Mouse (Mus musculus) brain, embryonic 14.5 days (tissue): Measurements from ENCODE around the gene Mycbpap.

Experiments used
- CTCF ChIP-seq: fragments of 200-500 bp; IDR thresholded peaks from 2 replicates; pipeline ENCODE4 v1.5.1; 2012; ENCODE audit warnings: inconsistent platforms, mild to moderate bottlenecking, moderate library complexity, borderline replicate concordance; ENCODE audit not compliant: insufficient read depth, insufficient read length; ENCODE audit errors: extremely low read depth
- POLR2A ChIP-seq: fragments of 200-500 bp; IDR thresholded peaks from 2 replicates; pipeline ENCODE4 v1.6.1; 2012; ENCODE audit warnings: mild to moderate bottlenecking, inconsistent platforms, borderline replicate concordance; ENCODE audit not compliant: poor library complexity, insufficient read depth, insufficient read length, severe bottlenecking; ENCODE audit errors: extremely low read depth

- TF ChIP-seq CTCF (no peak), POLR2A (no peak)
These were observed 11.6 kb upstream of the Mycbpap start for GRCm38 (mm10) chr11:94533171-94533570.
